In the genomic region with DNA sequence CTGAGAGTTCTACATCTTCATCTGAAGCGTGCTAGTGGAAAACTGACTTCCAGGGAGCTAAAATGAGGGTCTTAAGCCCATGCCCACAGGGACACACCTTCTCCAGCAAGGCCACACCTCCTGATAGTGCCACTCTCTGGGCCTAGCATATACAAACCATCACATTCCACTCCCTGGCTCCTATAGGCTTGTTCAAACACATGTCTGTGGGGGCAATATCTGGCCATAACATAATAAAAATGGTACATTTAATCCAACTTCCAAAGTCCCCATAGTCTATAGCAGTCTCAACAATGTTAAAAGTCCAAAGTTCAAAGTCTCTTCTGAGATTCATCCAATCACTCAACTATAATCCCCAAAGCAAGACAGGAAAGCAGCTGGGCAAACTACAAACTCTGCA, we compare ENCODE assay signal across 30 mouse cellular contexts. TPM values are rescaled to one million over a fixed set of nuclear protein-coding genes. Genes with fewer than 3 reads are reported as not detected.
"Had no signal": no experiment of that assay in that cellular context is flagged by ENCODE, and none has a peak within 500 bp of the region (broad histone marks: within the 10 kb centered on the region; RNA-seq: fewer than 3 reads in every experiment).

No protein-coding gene starts in this region.

- H3K27ac ChIP-seq: heart, embryonic 10.5 days; hindbrain, embryonic 13.5 days; hindbrain, embryonic 15.5 days; hindbrain, postnatal 0 days; layer of hippocampus, adult 2 months; limb, embryonic 13.5 days; limb, embryonic 15.5 days; liver, embryonic 12.5 days; liver, embryonic 14.5 days had no signal

- H3K9me3 ChIP-seq: heart, embryonic 10.5 days; heart, embryonic 12.5 days; hindbrain, embryonic 13.5 days; hindbrain, embryonic 15.5 days; limb, embryonic 13.5 days; limb, embryonic 15.5 days; liver, embryonic 12.5 days had no signal

- DNase-seq: gastrocnemius, postnatal 14 days; gastrocnemius, postnatal 36 days; heart, adult 18-20 months; heart, postnatal 10 days; kidney, adult 18-20 months; kidney, adult 8-10 months; kidney, postnatal 10 days; kidney, postnatal 25 days; kidney, postnatal 4 days; layer of hippocampus, postnatal 36 days; left cerebral cortex, postnatal 4 days had no signal

- H3K4me3 ChIP-seq: heart, embryonic 10.5 days; heart, embryonic 12.5 days; hindbrain, embryonic 13.5 days; hindbrain, embryonic 15.5 days; layer of hippocampus, adult 2 months; limb, embryonic 13.5 days; limb, embryonic 15.5 days; liver, embryonic 12.5 days had no signal

- ATAC-seq: hindbrain, postnatal 0 days; liver, embryonic 12.5 days had no signal

- H3K27me3 ChIP-seq: heart, embryonic 12.5 days; hindbrain, embryonic 13.5 days; hindbrain, embryonic 15.5 days; limb, embryonic 13.5 days; limb, embryonic 15.5 days; liver, embryonic 12.5 days had no signal

- H3K4me1 ChIP-seq: heart, embryonic 10.5 days; hindbrain, embryonic 13.5 days; limb, embryonic 13.5 days; limb, embryonic 15.5 days had no signal

- H3K4me2 ChIP-seq: heart, embryonic 12.5 days; hindbrain, embryonic 13.5 days; hindbrain, embryonic 15.5 days; limb, embryonic 13.5 days; limb, embryonic 15.5 days; liver, embryonic 12.5 days had no signal

- H3K9ac ChIP-seq: heart, embryonic 12.5 days; hindbrain, embryonic 13.5 days; hindbrain, embryonic 15.5 days; limb, embryonic 13.5 days; limb, embryonic 15.5 days; liver, embryonic 12.5 days; liver, embryonic 14.5 days had no signal

RNA-seq across cellular contexts. Expression of a gene that starts 36.0 kb away (rescaled TPM):
- total RNA-seq: gastrocnemius, adult 8-10 months; gastrocnemius, postnatal 36 days; heart, adult 18-20 months; heart, adult 8-10 months; heart, postnatal 10 days; heart, postnatal 25 days; hematopoietic stem cell, adult 5-6 weeks; liver, adult 2 months had no signal
- polyA plus RNA-seq: gonadal fat pad, adult 2 months; heart, embryonic 10.5 days; kidney, embryonic 14.5 days; kidney, embryonic 16.5 days; limb, embryonic 11.5 days; liver, adult 2 months; liver, embryonic 12.5 days had no signal
